Mouse (Mus musculus): ENCODE measurements at regions not wholly inside any gene's neighbourhood (a gene's known extent, or its start where the extent isn't known, plus 50 kb on each side); places are given as distances from the start of the nearest gene placed in this dataset.

DNA sequence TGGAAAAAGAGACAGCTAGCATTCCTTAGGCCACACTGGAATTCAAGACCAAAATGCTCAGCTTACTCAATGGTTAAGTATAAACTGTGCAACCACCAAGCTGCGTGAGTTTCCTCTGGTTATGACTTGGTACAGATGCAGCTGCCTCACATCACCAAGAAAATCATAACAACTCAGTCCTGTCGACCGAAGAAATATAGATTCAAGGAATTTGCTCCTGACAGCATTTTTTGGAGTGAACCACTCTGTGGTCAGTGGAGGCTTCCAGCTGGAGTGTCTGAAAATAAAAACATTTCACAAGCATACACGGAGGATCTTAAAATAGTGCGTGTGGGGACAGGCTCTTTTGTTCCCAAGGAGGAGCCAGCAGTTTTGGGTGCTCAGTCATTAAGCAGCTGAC, 253.8 kb downstream of the Bckdhb start:
- no peak for DNase-seq (ENCODE audit: inconsistent age in 2 of 2, low spot score in 1 of 2)

- DNase-seq (ENCODE audit: inconsistent age in 2 of 2, low spot score in 1 of 2), result no peak
Measured at GRCm38 (mm10) chr9:84179238-84179637, 254.3 kb downstream of the Bckdhb start.

GRCm38 (mm10) chr9:84183637-84184374, 258.9 kb downstream of the Bckdhb start:
- DNase-seq (ENCODE audit: inconsistent age in 2 of 2, low spot score in 1 of 2), result no peak

DNA sequence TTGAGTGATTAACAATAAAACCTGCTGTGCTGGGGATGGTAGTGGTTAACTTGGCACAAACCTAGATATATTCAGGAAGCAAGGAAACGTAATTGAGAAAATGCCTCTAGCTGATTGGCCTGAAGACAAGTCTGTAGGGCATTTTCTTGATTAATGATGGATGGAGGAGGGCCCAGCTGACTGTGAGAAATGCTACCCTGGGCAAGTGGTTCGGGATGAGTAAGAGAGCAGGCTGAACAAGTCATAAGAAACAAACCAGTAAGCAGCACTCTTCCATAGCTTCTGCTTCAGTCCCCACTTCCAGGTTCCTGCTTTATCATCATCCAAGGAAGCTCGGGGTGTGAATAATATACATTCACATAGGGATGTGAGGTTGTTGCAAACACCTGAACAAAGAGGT, 262.6 kb downstream of the Bckdhb start:
- no peak for DNase-seq (ENCODE audit: inconsistent age in 2 of 2, low spot score in 1 of 2)

DNA sequence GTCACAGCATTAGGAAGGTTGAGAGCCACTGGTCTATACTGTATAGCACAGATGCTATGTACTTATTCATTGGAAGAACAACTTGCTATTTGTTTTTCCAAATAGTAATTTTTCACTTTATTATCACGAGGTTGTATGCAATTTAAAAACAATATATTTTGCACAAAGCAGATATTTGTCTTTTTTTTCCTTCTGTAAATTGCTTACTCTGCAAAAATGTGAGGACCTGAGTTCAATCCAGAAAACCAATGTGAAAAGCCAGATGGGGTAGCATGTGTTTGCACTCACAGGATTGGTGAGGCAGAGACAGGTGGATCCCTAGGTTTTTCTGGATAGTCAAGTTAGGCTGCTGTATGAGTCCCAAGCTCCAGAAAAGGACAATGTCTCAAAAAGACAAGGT, 268.5 kb downstream of the Bckdhb start:
- DNase-seq (ENCODE audit: inconsistent age in 2 of 2, low spot score in 1 of 2), result no peak

DNA sequence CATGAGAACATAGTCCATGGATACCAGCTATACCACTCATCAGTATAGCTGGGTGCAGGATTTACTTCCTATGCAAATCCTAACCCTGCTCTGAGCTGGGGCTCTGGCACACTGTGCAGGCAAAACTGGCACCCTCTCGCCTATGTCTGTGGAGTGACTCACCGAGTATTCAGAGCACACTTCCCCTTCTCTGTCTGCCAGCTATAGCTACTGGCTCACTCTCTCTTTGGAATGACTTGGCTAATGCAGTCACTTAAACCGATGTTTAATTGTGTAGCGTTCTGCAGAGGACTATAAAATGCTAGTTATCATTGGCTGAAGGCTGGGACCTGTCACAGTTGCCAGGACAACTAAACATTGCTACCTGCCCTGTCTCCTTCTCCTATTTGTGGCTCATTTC, 269.8 kb downstream of the Bckdhb start:
- no peak for DNase-seq (ENCODE audit: inconsistent age in 2 of 2, low spot score in 1 of 2)

DNA sequence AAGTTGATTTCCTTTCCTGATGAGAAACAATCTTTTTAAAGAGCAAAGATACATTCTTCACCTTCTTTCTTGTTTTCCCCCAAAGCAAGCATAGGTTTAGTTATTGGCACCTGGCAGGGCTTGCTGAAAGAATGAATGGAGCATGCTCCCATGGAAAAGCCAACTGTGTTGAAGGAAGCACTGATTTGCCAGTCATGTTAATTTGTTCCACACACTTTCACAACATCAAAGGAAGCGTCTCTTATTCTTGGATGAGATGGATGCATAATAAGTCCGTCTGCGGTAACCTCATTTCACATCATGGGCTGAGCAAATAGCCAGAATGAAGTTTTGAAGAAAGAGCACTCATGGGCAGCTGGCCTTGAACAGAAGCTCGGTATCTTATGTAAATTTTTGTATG, 270.4 kb downstream of the Bckdhb start:
- DNase-seq (ENCODE audit: inconsistent age in 2 of 2, low spot score in 1 of 2), result no peak

- DNase-seq (ENCODE audit: inconsistent age in 2 of 2, low spot score in 1 of 2), result no peak
Measured at GRCm38 (mm10) chr9:84200208-84200607, 275.3 kb downstream of the Bckdhb start.

GRCm38 (mm10) chr9:84204056-84204455, 279.1 kb downstream of the Bckdhb start:
- DNase-seq (ENCODE audit: inconsistent age in 2 of 2, low spot score in 1 of 2), result no peak

GRCm38 (mm10) chr9:84240491-84240975, 315.6 kb downstream of the Bckdhb start:
- DNase-seq (ENCODE audit: inconsistent age in 2 of 2, low spot score in 1 of 2), result no peak

DNA sequence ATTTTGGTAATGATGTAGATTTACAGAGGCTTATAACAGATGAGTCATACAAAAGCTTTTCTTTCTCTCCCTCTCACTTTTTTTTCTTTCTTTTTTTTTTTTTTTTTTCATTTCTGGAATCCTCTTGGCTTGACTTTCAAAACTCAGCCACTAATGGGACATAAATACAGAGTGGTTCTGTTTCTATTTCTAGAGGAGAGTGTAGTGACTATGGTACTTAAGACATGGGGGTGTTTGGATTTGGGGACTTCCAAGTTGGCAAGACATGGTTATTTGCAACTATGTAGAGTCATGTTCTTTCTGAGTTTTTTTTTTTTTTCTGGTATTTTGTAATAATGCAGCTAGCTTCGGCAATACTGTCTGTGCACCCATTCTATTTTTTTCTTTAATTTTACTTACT, 324.8 kb downstream of the Bckdhb start:
- no peak for DNase-seq (ENCODE audit: inconsistent age in 2 of 2, low spot score in 1 of 2)

DNA sequence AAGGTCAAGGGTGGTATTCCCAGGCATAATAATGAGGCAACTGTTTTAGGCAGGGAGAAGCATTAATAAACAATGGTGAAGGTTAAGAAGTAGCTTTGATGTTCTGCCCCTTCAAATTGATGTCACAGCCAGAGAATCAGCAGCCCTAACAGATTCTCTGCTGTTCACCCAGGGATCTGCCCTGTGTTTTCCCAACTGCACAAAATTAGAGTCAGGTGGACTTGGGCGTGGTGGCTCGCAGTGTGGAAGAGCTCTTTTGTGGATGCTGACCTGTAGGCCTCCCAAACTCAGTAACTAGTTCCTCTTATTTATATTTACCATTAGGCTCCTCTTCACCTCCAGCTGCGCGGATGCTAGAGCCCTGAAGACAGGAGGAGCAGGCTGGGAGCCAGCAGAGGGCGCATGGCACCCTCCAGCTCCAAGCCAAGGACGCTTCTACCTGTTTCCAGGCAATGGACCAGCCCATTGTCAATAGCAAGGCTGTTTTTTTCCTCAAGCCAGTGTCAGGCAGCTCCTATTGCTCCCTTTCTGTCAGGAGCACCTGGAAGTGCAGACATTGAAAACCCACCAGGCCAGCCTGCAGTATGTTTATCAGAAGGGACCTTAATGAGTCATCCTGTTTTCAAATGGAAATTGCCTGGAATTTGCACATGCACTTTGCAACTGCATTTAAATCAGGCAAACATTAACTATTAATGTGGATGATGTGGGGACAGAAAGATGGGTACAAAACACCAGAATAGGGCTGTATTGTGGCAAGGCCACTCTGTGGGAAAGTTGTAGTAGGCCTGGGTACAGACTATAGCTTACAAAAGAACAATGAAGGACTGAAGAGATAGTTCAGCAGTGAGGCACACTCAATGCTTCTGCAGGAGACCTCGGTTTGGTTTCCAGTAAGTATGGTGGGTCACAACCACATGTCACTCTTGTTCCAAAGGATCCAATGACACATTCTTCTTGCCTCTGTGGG, 328.4 kb downstream of the Bckdhb start:
- DNase-seq (ENCODE audit: inconsistent age in 2 of 2, low spot score in 1 of 2), result peak; percentile 24 to 71

DNA sequence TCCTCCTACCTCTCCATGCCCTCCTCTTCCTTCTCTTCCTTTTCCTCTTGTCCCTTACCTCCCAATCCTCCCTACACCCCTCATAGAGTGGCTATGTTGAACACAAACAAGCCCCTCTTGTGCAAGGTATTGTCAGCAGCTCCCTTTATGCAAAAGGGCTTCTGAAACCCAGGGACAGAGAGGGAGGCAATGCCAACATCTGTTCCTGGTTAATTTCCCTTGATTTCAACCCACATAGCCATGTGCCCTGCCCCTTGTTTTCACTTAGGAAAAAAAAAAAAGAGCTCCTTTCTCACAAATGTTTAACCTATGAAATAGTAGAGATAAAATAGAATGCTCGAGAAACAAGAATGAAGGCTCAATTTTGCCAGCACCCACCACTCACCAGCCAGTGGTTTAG, 333.5 kb downstream of the Bckdhb start:
- DNase-seq (ENCODE audit: inconsistent age in 2 of 2, low spot score in 1 of 2), result no peak

GRCm38 (mm10) chr9:84259751-84260150, 334.8 kb downstream of the Bckdhb start:
- no peak for DNase-seq (ENCODE audit: inconsistent age in 2 of 2, low spot score in 1 of 2)

DNA sequence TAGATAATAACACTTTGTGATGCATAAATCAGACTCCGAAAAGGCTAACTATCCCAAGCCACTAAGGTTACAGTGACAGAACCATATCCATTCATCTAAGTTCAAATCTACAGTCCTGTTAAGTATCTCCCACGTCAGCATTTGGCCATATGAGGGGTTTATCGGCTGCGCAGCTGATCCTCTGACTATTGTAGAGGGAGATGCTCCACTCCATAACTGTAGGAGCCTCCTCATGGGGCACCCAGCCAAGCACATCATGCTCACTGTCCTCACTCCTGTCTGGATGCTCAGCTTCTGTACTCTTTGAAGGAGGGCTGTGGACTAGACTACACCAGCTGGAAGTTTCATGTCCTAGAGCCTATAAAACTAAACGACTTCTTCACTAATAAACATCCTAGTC, 337.2 kb downstream of the Bckdhb start:
- no peak for DNase-seq (ENCODE audit: inconsistent age in 2 of 2, low spot score in 1 of 2)

DNA sequence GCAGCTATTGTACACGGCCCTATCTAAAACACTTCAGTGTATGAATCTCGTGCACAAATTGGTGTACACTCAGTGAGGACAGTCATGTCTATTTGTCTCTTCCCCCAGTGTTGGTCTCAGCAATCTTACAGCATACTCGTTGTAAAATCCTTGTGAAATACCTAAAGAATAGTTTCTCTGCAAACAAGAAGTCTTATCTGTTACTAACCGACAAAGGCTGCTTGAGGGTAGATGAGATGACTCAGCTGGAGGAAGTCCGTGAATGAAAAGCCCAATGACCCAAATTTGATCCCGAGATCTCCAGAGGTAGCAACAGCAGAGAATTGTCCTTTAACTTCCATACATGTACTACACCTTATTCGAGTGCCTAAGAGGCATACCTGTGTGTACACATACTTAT, 342.0 kb downstream of the Bckdhb start:
- no peak for DNase-seq (ENCODE audit: inconsistent age in 2 of 2, low spot score in 1 of 2)

- DNase-seq (ENCODE audit: inconsistent age in 2 of 2, low spot score in 1 of 2), result no peak
Measured at GRCm38 (mm10) chr9:84274608-84275007, 349.7 kb downstream of the Bckdhb start.

GRCm38 (mm10) chr9:84278295-84278694, 353.4 kb downstream of the Bckdhb start:
- DNase-seq (ENCODE audit: inconsistent age in 2 of 2, low spot score in 1 of 2), result no peak

GRCm38 (mm10) chr9:84278731-84279130, 353.8 kb downstream of the Bckdhb start:
- no peak for DNase-seq (ENCODE audit: inconsistent age in 2 of 2, low spot score in 1 of 2)

DNA sequence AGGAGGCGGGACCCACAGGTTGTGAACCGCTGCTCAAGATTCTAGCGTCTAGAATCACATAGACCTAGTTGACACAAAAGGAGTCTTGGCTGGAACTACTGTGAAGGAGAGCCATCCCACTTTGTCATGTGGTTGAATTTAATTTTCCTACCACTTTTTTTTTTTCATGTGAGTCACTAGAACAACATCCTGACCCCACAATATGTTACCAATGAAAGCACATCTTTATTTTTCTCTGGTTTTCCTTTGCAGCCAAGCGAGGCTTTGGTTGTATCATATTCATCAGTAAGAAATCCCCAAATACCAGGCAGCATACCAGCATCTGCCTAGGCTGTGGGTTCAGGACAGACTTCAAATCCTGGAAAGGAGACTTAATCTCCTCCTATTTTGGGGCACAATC, 356.0 kb downstream of the Bckdhb start:
- no peak for DNase-seq (ENCODE audit: inconsistent age in 2 of 2, low spot score in 1 of 2)

GRCm38 (mm10) chr9:84281610-84282009, 356.7 kb downstream of the Bckdhb start:
- DNase-seq (ENCODE audit: inconsistent age in 2 of 2, low spot score in 1 of 2), result peak in 1 of 2 experiments; percentile 31

DNA sequence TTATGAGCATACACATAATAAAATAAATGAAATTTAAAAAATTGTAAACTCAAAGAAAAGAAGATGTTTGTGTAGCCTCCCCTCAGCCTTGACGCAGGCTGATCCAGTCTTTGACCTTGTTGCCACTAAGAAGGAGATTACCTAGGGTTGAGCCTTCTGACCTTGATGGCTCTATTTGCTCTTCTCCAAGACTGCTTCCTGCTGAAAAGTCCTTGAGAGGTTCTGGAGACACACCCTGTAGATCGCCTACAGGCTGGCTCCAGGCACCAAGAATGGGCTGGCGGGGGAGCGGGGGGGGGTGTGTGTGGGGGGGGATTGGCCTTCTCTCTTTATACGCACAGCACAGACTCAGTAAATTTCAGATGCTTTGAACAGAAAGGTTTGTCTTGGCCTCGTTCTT, 358.4 kb downstream of the Bckdhb start:
- DNase-seq (ENCODE audit: inconsistent age in 2 of 2, low spot score in 1 of 2), result no peak

Measured in adrenal gland, adult (tissue).